ENCODE assay signal across 17 mouse cellular contexts in genomic region chr6:94936206-94936605, GRCm38 (mm10).
DNase-seq lines count a peak whose midpoint lies in the region; ATAC-seq and TF ChIP-seq lines count a peak whose summit lies in the region.
"Had no signal": no experiment of that assay in that cellular context is flagged by ENCODE, and none has a peak within 500 bp of the region (broad histone marks: within the 10 kb centered on the region; RNA-seq: fewer than 3 reads in every experiment).

No protein-coding gene starts in this region.

- TF ChIP-seq POLR2A in MEL (IDR thresholded peaks at IDR 0.05; ENCODE audit: control insufficient read depth in 1 of 2, insufficient read depth in 1 of 2, low read depth in 1 of 2, low read length in 2 of 2, poor library complexity in 1 of 2) = no peak

- H3K9ac ChIP-seq in embryonic facial prominence, embryonic 15.5 days = no peak overlapping the region
- no peak overlapping the region for H3K9ac ChIP-seq in MEL (ENCODE audit: control insufficient read depth, low read depth, low read length, poor library complexity, severe bottlenecking)

- no peaks in the 10 kb centered on the region for H3K36me3 ChIP-seq in embryonic facial prominence, embryonic 15.5 days
- H3K36me3 ChIP-seq in embryonic facial prominence, embryonic 10.5 days (replicated peaks) = no peaks in the 10 kb centered on the region
- H3K36me3 ChIP-seq in MEL (ENCODE audit: control insufficient read depth in 1 of 2, insufficient read depth in 2 of 2, low read length in 2 of 2) = peaks cover 0 to 3% of the 10 kb centered on the region in 2 experiments; a peak in 2 of 4 replicates
- H3K36me3 ChIP-seq in limb, embryonic 10.5 days = no peaks in the 10 kb centered on the region
- H3K36me3 ChIP-seq: G1E had no signal

- no peaks in the 10 kb centered on the region for H3K27me3 ChIP-seq in embryonic facial prominence, embryonic 15.5 days
- no peaks in the 10 kb centered on the region for H3K27me3 ChIP-seq in embryonic facial prominence, embryonic 10.5 days (replicated peaks; ENCODE audit: low read depth, poor library complexity, severe bottlenecking)
- H3K27me3 ChIP-seq in MEL (ENCODE audit: control insufficient read depth in 1 of 2, insufficient read depth in 2 of 2, low read length in 2 of 2) = no peaks in the 10 kb centered on the region
- no peaks in the 10 kb centered on the region for H3K27me3 ChIP-seq in limb, embryonic 10.5 days (ENCODE audit: low read depth, poor library complexity, severe bottlenecking)
- H3K27me3 ChIP-seq: CH12.LX, Patski had no signal

- no peak for TF ChIP-seq CTCF in MEL (IDR thresholded peaks at IDR 0.05 in 2 of 3, conservative IDR thresholded peaks at IDR 0.05 in 1 of 3; ENCODE audit: control insufficient read depth in 1 of 3, insufficient read depth in 1 of 3, low read depth in 2 of 3, low read length in 3 of 3, poor library complexity in 1 of 3, severe bottlenecking in 1 of 3)

- H3K4me2 ChIP-seq in embryonic facial prominence, embryonic 15.5 days (replicated peaks) = no peak overlapping the region

- H3K9me3 ChIP-seq in embryonic facial prominence, embryonic 15.5 days (replicated peaks) = no peaks in the 10 kb centered on the region
- no peaks in the 10 kb centered on the region for H3K9me3 ChIP-seq in embryonic facial prominence, embryonic 10.5 days
- H3K9me3 ChIP-seq in MEL (replicated peaks; ENCODE audit: insufficient read depth, low read length) = no peaks in the 10 kb centered on the region
- no peaks in the 10 kb centered on the region for H3K9me3 ChIP-seq in limb, embryonic 10.5 days (replicated peaks)
- H3K9me3 ChIP-seq: G1E had no signal

- 80% methylated on average over 5 of the region's 5 CpGs for WGBS in embryonic facial prominence, embryonic 15.5 days
- 87% methylated on average over 5 of the region's 5 CpGs for WGBS in embryonic facial prominence, embryonic 10.5 days
- 86% methylated on average over 5 of the region's 5 CpGs for whole genome bisulfite sequencing in limb, embryonic 10.5 days

- H3K4me1 ChIP-seq in embryonic facial prominence, embryonic 15.5 days = peaks cover 17% of the 10 kb centered on the region; the same call in 1 of the 2 replicates
- no peaks in the 10 kb centered on the region for H3K4me1 ChIP-seq in embryonic facial prominence, embryonic 10.5 days
- no peaks in the 10 kb centered on the region; a peak in 1 of 4 replicates for H3K4me1 ChIP-seq in MEL (ENCODE audit: control insufficient read depth in 1 of 2, insufficient read depth in 2 of 2, low read length in 2 of 2)
- no peaks in the 10 kb centered on the region for H3K4me1 ChIP-seq in limb, embryonic 10.5 days

- H3K27ac ChIP-seq in embryonic facial prominence, embryonic 15.5 days (replicated peaks) = peak overlapping the region; percentile 51; the same call in 1 of the 2 replicates
- H3K27ac ChIP-seq in embryonic facial prominence, embryonic 10.5 days (replicated peaks) = no peak overlapping the region
- H3K27ac ChIP-seq in MEL (ENCODE audit: control insufficient read depth, low read depth, low read length) = no peak overlapping the region
- H3K27ac ChIP-seq in limb, embryonic 10.5 days = no peak overlapping the region

- ATAC-seq in embryonic facial prominence, embryonic 15.5 days (ENCODE audit: insufficient number of reproducible peaks, low FRiP score, low TSS enrichment, low read depth) = no peak
- ATAC-seq in common myeloid progenitor, adult 5-6 weeks (replicated peaks; ENCODE audit: low read depth, poor library complexity, severe bottlenecking) = 0 out of 2 replicates have a peak, but pooled peaks have one; percentile 36
- peak; percentile 55; the same call in 1 of the 2 replicates for ATAC-seq in megakaryocyte-erythroid progenitor cell, adult 5-6 weeks (replicated peaks; ENCODE audit: low FRiP score, low TSS enrichment, poor library complexity, severe bottlenecking)
- ATAC-seq in erythroid progenitor cell, adult 5-6 weeks (replicated peaks; ENCODE audit: low FRiP score, poor library complexity, severe bottlenecking) = no peak
- ATAC-seq: activated CD4-positive, CD25-positive, alpha-beta regulatory T cell, adult 4 months; CD4-positive, CD25-positive, alpha-beta regulatory T cell, adult 4 months; Patski had no signal

- peak in 1 of 2 experiments; percentile 29; a peak in 1 of 4 replicates for TF ChIP-seq EP300 in MEL (IDR thresholded peaks at IDR 0.05; ENCODE audit: low read depth in 1 of 2, low read length in 2 of 2)

- no peak overlapping the region for H3K4me3 ChIP-seq in embryonic facial prominence, embryonic 15.5 days (replicated peaks)
- H3K4me3 ChIP-seq in embryonic facial prominence, embryonic 10.5 days = no peak overlapping the region
- H3K4me3 ChIP-seq in MEL (ENCODE audit: control insufficient read depth in 1 of 2, insufficient read depth in 1 of 2, low read depth in 2 of 2, low read length in 2 of 2) = no peak overlapping the region
- H3K4me3 ChIP-seq in limb, embryonic 10.5 days = no peak overlapping the region

- TF ChIP-seq RAD21 in MEL (IDR thresholded peaks at IDR 0.05; ENCODE audit: low read depth, low read length) = no peak

- DNase-seq in embryonic facial prominence, embryonic 10.5 days (ENCODE audit: low spot score) = no peak
- no peak for DNase-seq in MEL (ENCODE audit: low read depth, low spot score)
- DNase-seq in cerebellum, adult 8-10 months = no peak
- DNase-seq in limb, embryonic 10.5 days (ENCODE audit: low spot score) = no peak
- DNase-seq: B cell, adult 2 months; cerebellum, adult 11 months; cerebellum, adult 11-12 months; cerebellum, adult 18-20 months had no signal

- H3K79me2 ChIP-seq in MEL (ENCODE audit: control insufficient read depth, insufficient read depth, low read length, poor library complexity) = no peaks in the 10 kb centered on the region

TF ChIP-seq in MEL, 35 proteins besides CTCF, POLR2A, EP300 and RAD21:
- no peak for TF ChIP-seq ETS1 (IDR thresholded peaks at IDR 0.05; ENCODE audit: low read depth, low read length)
- TF ChIP-seq TCF12 (IDR thresholded peaks at IDR 0.05; ENCODE audit: low read depth, low read length) = peak; percentile 19; the same call in 1 of the 2 replicates
- peak; percentile 80 for TF ChIP-seq BHLHE40 (IDR thresholded peaks at IDR 0.05; ENCODE audit: borderline replicate concordance, low read depth, low read length)

Comparison
In these comparisons a context has a peak if more than half of its experiments do, and no peak if none do; other contexts are left out.
1. ATAC-seq: peak in common myeloid progenitor, adult 5-6 weeks (single experiment) and megakaryocyte-erythroid progenitor cell, adult 5-6 weeks (single experiment); none in embryonic facial prominence, embryonic 15.5 days (single experiment) and erythroid progenitor cell, adult 5-6 weeks (single experiment).